15 mouse cellular contexts compared by ENCODE assay signal in genomic region chr1:90161623-90162022, GRCm38 (mm10). TPM values are rescaled to one million over a fixed set of nuclear protein-coding genes. Genes with fewer than 3 reads are reported as not detected.
DNase-seq lines count a peak whose midpoint lies in the region; TF ChIP-seq lines count a peak whose summit lies in the region.
"Had no signal": no experiment of that assay in that cellular context is flagged by ENCODE, and none has a peak within 500 bp of the region (broad histone marks: within the 10 kb centered on the region; RNA-seq: fewer than 3 reads in every experiment).

No protein-coding gene starts in this region.

- H3K4me3 ChIP-seq in gastrocnemius, adult 2 months: no peak overlapping the region
- H3K4me3 ChIP-seq: embryonic facial prominence, embryonic 13.5 days; limb, embryonic 15.5 days; lung, embryonic 15.5 days; midbrain, embryonic 13.5 days had no signal

- intact Hi-C loops in gastrocnemius, adult 2 months (cut with DNase I): no loop called here
- intact Hi-C loops in heart, postnatal 25 days (cut with DNase I): loop anchor here (5.0 kb wide), 2 partner anchors 326 to 436 kb away; no protein-coding TSS in a partner anchor

- TF ChIP-seq CTCF in gastrocnemius, adult 2 months (IDR thresholded peaks at IDR 0.05): no peak

- DNase-seq in gastrocnemius, adult 2 months: peak; percentile 43
- no peak for DNase-seq in gastrocnemius, postnatal 10 days
- peak; percentile 18 for DNase-seq in lung, postnatal 10 days
- DNase-seq in lung, postnatal 14 days: no peak
- peak; percentile 31 for DNase-seq in heart, postnatal 25 days (ENCODE audit: low spot score)
- DNase-seq in kidney, postnatal 4 days: peak; percentile 22 to 32
- no peak for DNase-seq in embryo, embryonic 10.5 days (ENCODE audit: low spot score)
- no peak for DNase-seq in right cerebral cortex, postnatal 4 days
- DNase-seq: adrenal gland, adult 2 months; cerebellum, postnatal 25 days; thymus, postnatal 25 days had no signal

- H3K27ac ChIP-seq in gastrocnemius, adult 2 months: no peak overlapping the region; the same call in none of the 2 replicates
- H3K27ac ChIP-seq: embryonic facial prominence, embryonic 13.5 days; limb, embryonic 15.5 days; lung, embryonic 15.5 days; midbrain, embryonic 13.5 days had no signal

RNA-seq across cellular contexts. Expression of gene Iqca, which starts 8.4 kb away (rescaled TPM):
- total RNA-seq in gastrocnemius, adult 2 months (2021): not detected
- total RNA-seq in gastrocnemius, postnatal 10 days (2021): not detected
- not detected for total RNA-seq in heart, postnatal 25 days (2021)
- total RNA-seq: adrenal gland, adult 2 months had no signal

RNA-seq across cellular contexts. Expression of gene Ackr3, which starts 42.2 kb away (rescaled TPM):
- total RNA-seq in gastrocnemius, adult 2 months (2021): 10 to 100 TPM; 10.7 to 17.2 TPM
- 10 to 100 TPM; 16.6 to 16.7 TPM for total RNA-seq in gastrocnemius, postnatal 10 days (2021)
- total RNA-seq in heart, postnatal 25 days (2021): 10 to 100 TPM; 64.4 to 75.8 TPM

Comparison
In these comparisons a context has a peak if more than half of its experiments do, and no peak if none do; other contexts are left out.
1. DNase-seq: peak in gastrocnemius, adult 2 months (single experiment), lung, postnatal 10 days (single experiment), heart, postnatal 25 days (single experiment) and kidney, postnatal 4 days (2 of 2); none in gastrocnemius, postnatal 10 days (single experiment), lung, postnatal 14 days (single experiment), embryo, embryonic 10.5 days (single experiment) and right cerebral cortex, postnatal 4 days (single experiment).